In the genomic region with DNA sequence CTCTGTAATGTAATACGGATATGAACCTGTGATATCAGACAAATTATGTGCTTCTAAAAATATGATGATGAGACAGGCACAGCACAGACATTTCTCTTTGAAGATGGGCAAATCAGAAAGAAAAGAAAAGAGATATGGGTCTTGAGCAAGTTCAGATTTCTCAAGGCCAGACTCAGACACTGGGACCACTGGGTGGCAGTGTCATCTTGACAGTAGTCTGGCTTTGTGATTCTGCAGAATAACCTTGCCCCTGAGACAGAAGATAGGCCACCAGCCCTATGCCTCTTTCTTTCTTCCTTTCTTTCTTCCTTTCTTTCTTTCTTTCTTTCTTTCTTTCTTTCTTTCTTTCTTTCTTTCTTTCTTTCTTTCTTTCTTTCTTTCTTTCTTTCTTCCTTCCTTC, we compare ENCODE assay signal across 9 mouse cellular contexts.
DNase-seq lines count a peak whose midpoint lies in the region; TF ChIP-seq lines count a peak whose summit lies in the region.
"Had no signal": no experiment of that assay in that cellular context is flagged by ENCODE, and none has a peak within 500 bp of the region (broad histone marks: within the 10 kb centered on the region; RNA-seq: fewer than 3 reads in every experiment).

No protein-coding gene starts in this region.

- no peaks in the 10 kb centered on the region for H3K79me2 ChIP-seq in CH12.LX (replicated peaks; ENCODE audit: control insufficient read depth, extremely low read depth, insufficient read depth, poor library complexity, severe bottlenecking)

- no peak overlapping the region for H3K27ac ChIP-seq in CH12.LX (ENCODE audit: insufficient read depth, low read depth)
- H3K27ac ChIP-seq: limb, embryonic 12.5 days had no signal

- no peak overlapping the region for H3K9ac ChIP-seq in CH12.LX (ENCODE audit: insufficient read depth, low read depth)
- H3K9ac ChIP-seq: limb, embryonic 12.5 days had no signal

- TF ChIP-seq RAD21 in CH12.LX (IDR thresholded peaks at IDR 0.05; ENCODE audit: low read depth, low read length), result peak; percentile 61

- peak in 1 of 2 experiments; percentile 67; a peak in 2 of 4 replicates for TF ChIP-seq CTCF in CH12.LX (conservative IDR thresholded peaks at IDR 0.05 in 1 of 2, IDR thresholded peaks at IDR 0.05 in 1 of 2; ENCODE audit: low read depth in 2 of 2, low read length in 2 of 2)

- no peak for TF ChIP-seq POLR2A in CH12.LX (IDR thresholded peaks at IDR 0.05; ENCODE audit: low read depth, low read length)

- no peaks in the 10 kb centered on the region for H3K4me1 ChIP-seq in CH12.LX (ENCODE audit: control insufficient read depth in 1 of 2, insufficient read depth in 2 of 2)
- H3K4me1 ChIP-seq: limb, embryonic 12.5 days had no signal

- intact Hi-C loops in gastrocnemius, postnatal 36 days (cut with DNase I), result no loop called here

- H3K4me3 ChIP-seq in CH12.LX (replicated peaks in 1 of 3; ENCODE audit: low read depth in 2 of 3, low read length in 2 of 3, poor library complexity in 1 of 3), result no peak overlapping the region
- H3K4me3 ChIP-seq: limb, embryonic 12.5 days had no signal

- dilution Hi-C loops in CH12.LX (cut with MboI; ENCODE audit: extremely low pct_ligation_motif_present, extremely low pct_unique_long_range_greater_than_20kb, low sequenced_read_pairs), result no loop called here

- no peak overlapping the region for H3K4me2 ChIP-seq in CH12.LX (ENCODE audit: insufficient read depth, low read depth, poor library complexity, severe bottlenecking)
- H3K4me2 ChIP-seq: limb, embryonic 12.5 days had no signal

- DNase-seq in kidney, postnatal 14 days, result peak; percentile 5
- DNase-seq in kidney, adult 9 months, result no peak
- DNase-seq in CH12.LX (ENCODE audit: extremely low read depth), result peak; percentile 24
- peak; percentile 4 for DNase-seq in adrenal gland, adult 8-10 months
- DNase-seq in embryo, embryonic 11 days, result peak; percentile 66
- no peak for DNase-seq in urinary bladder, postnatal 25 days (ENCODE audit: low spot score)
- DNase-seq in thymus, postnatal 10 days (ENCODE audit: low spot score in 2 of 2), result no peak
- no peak for DNase-seq in gastrocnemius, postnatal 36 days

- in situ Hi-C loops in CH12.LX (cut with MboI; ENCODE audit: low pct_ligation_motif_present, low pct_unique_long_range_greater_than_20kb, low sequenced_read_pairs), result no loop called here

- no peaks in the 10 kb centered on the region for H3K27me3 ChIP-seq in CH12.LX (replicated peaks)

- TF ChIP-seq EP300 in CH12.LX (IDR thresholded peaks at IDR 0.05; ENCODE audit: low read length), result no peak

- H3K36me3 ChIP-seq in CH12.LX (replicated peaks in 1 of 2; ENCODE audit: control insufficient read depth in 1 of 2, insufficient read depth in 1 of 2, low read length in 1 of 2), result no peaks in the 10 kb centered on the region
- H3K36me3 ChIP-seq: limb, embryonic 12.5 days had no signal

- H3K9me3 ChIP-seq in CH12.LX (replicated peaks; ENCODE audit: low read length), result no peaks in the 10 kb centered on the region
- H3K9me3 ChIP-seq: limb, embryonic 12.5 days had no signal

TF ChIP-seq in CH12.LX, 34 proteins besides CTCF, POLR2A, EP300 and RAD21:
- no peak for TF ChIP-seq ZMIZ1 (IDR thresholded peaks at IDR 0.05; ENCODE audit: low read depth, low read length)
- peak; percentile 52 for TF ChIP-seq SMC3 (IDR thresholded peaks at IDR 0.05; ENCODE audit: low read depth, low read length)
- TF ChIP-seq CHD1 (IDR thresholded peaks at IDR 0.05; ENCODE audit: low read depth, low read length), result no peak
- TF ChIP-seq IRF4 (IDR thresholded peaks at IDR 0.05; ENCODE audit: low read depth, low read length), result no peak
TF ChIP-seq in CH12.LX: peak in this region for 1.

Comparison
In these comparisons a context has a peak if more than half of its experiments do, and no peak if none do; other contexts are left out.
1. DNase-seq: peak in kidney, postnatal 14 days (single experiment), CH12.LX (single experiment), adrenal gland, adult 8-10 months (single experiment) and embryo, embryonic 11 days (single experiment); none in kidney, adult 9 months (single experiment), urinary bladder, postnatal 25 days (single experiment), thymus, postnatal 10 days (0 of 2) and gastrocnemius, postnatal 36 days (0 of 2).